Mouse (Mus musculus) bone marrow macrophage, adult 2 months (primary cell): ENCODE data around the gene Spint3.

Experiments
- CTCF ChIP-seq: IDR thresholded peaks from 2 replicates; pipeline ENCODE4 v1.5.1; 2012; ENCODE audit warnings: low read depth, mild to moderate bottlenecking, low read length, moderate library complexity
- POLR2A ChIP-seq: IDR thresholded peaks from 2 replicates; pipeline ENCODE4 v1.6.1; 2012; ENCODE audit warnings: mild to moderate bottlenecking, low read depth, low read length, borderline replicate concordance

GRCm38 (mm10) chr2:164567460-164567859 lies 5.8 kb downstream of the Spint3 start:
- TF ChIP-seq POLR2A = no peak
- TF ChIP-seq CTCF = no peak
